Mouse (Mus musculus) Patski (cell line): Measurements from ENCODE around the gene Pced1a. TPM values are rescaled to one million over a fixed set of nuclear protein-coding genes. Genes with fewer than 3 reads are reported as not detected.
A peak's percentile ranks its signal among the peaks of the same experiment; 100 is the strongest.

ENCODE experiments used
- ATAC-seq: fragments of 100-300 bp; one replicate; pipeline ENCODE4 v1.8.0; 2021
- CTCF ChIA-PET: fragments of 350-600 bp; sonication (Branson Sonifier 250); formaldehyde crosslinking; loops from one replicate; lab custom pipeline; 2022; ENCODE audit warnings: inconsistent platforms; lab: Charles Lee
- POLR2A ChIA-PET: fragments of 350-600 bp; sonication (Branson Sonifier 250); formaldehyde crosslinking; loops from one replicate; lab custom pipeline; 2022; ENCODE audit warnings: antibody characterized with exemption, inconsistent platforms; lab: Charles Lee
- DNase-seq: peaks from one replicate; pipeline ENCODE4 v3.0.0-alpha.2; 2011; ENCODE audit warnings: low read depth, low spot score
- H3K27me3 ChIP-seq: fragments of 371-371 bp; one replicate; pipeline ENCODE4 v1.5.1; 2021
- CTCF ChIP-seq: fragments of 100-300 bp; IDR thresholded peaks from one replicate; pipeline ENCODE4 v1.5.1; 2021
- in situ Hi-C: fragments of 300-500 bp; cut with MboI; formaldehyde crosslinking; loops from 3 replicates; pipeline ENCODE4 v1.11.1; 2018; ENCODE audit warnings: low pct_unique_long_range_greater_than_20kb, mixed read lengths
- polyA plus RNA-seq: library from polyadenylated mRNA; unstranded; gene quantifications from one replicate; pipeline ENCODE4 v1.2.3, GENCODE M21; 2021

Gene Pced1a
- polyA plus RNA-seq, 1 experiment from 2014 or later = 29.9 TPM

GRCm38 (mm10) chr2:130438861-130439260 is 14.4 kb upstream of the Pced1a start:
- ChIA-PET POLR2A (no interaction called here), CTCF (no interaction called here)
- ATAC-seq (no peak), DNase-seq (no peak)
- H3K27me3 ChIP-seq = no peaks in the 10 kb centered on the region
- in situ Hi-C loops = no loop called here
- no peak for TF ChIP-seq CTCF

GRCm38 (mm10) chr2:130436769-130437168 is 12.3 kb upstream of the Pced1a start:
- in situ Hi-C loops = no loop called here
- CTCF ChIA-PET = interaction anchor here (0.6 to 1.4 kb wide), 4 partner anchors 8 to 48 kb away, joined by 3 to 4 read pairs (median 3); partner anchors contain the start of gene Vps16

GRCm38 (mm10) chr2:130433152-130433551 is 8.7 kb upstream of the Pced1a start:
- no peak for TF ChIP-seq CTCF
- no peaks in the 10 kb centered on the region for H3K27me3 ChIP-seq
- CTCF ChIA-PET = interaction anchor here (0.8 to 2.4 kb wide), 5 partner anchors 9 to 44 kb away, joined by 3 to 9 read pairs (median 3); partner anchors contain the start of genes Pced1a and Vps16
- in situ Hi-C loops = no loop called here
- no peak for ATAC-seq
- POLR2A ChIA-PET = interaction anchor here (0.6 to 1.7 kb wide), 2 partner anchors 9 to 42 kb away, joined by 4 to 12 read pairs; partner anchors contain the start of genes Pced1a and Vps16
- no peak for DNase-seq

More at GRCm38 (mm10) chr2:130436769-130437168, 12.3 kb upstream of the Pced1a start:
- DNase-seq = no peak
- H3K27me3 ChIP-seq = no peaks in the 10 kb centered on the region
- no peak for TF ChIP-seq CTCF
- POLR2A ChIA-PET = interaction anchor here (0.7 kb wide), 1 partner anchor 12 kb away, joined by 3 read pairs; the partner anchor contains the start of gene Pced1a
- ATAC-seq = no peak

- in situ Hi-C loops = no loop called here
- H3K27me3 ChIP-seq = no peaks in the 10 kb centered on the region
Observed at GRCm38 (mm10) chr2:130432157-130432556, 7.7 kb upstream of the Pced1a start.

DNA sequence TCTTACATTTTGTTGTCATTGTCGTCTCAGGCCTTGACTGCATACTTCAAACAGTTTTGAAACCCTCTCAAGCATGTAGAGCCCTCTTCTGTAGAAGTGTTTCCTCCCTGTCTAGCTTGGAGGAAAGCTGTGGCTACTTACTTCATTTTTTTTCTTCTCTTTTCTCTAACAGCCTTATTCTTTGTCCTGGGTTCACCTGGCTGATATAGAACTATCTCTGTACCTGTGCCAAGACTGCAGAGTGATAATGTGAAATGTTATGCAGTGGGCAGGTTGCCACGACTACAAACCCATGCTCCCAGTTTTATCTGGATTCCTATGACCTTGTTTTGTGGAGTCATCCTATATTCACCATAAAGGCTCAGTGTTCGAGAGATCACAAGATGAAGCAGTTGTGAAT is 6.0 kb upstream of the Pced1a start:
- TF ChIP-seq CTCF = no peak
- H3K27me3 ChIP-seq = no peaks in the 10 kb centered on the region
- ATAC-seq = no peak
- in situ Hi-C loops = no loop called here
- DNase-seq = no peak
- POLR2A ChIA-PET = interaction anchor here (0.6 kb wide), 1 partner anchor 95 kb away, joined by 3 read pairs; no protein-coding TSS in a partner anchor
- CTCF ChIA-PET = no interaction called here

More at GRCm38 (mm10) chr2:130432157-130432556, 7.7 kb upstream of the Pced1a start:
- no peak for ATAC-seq
- TF ChIP-seq CTCF = no peak
- ChIA-PET CTCF (interaction anchor here (1.2 to 2.4 kb wide), 3 partner anchors 8 to 19 kb away, joined by 3 to 9 read pairs (median 3); partner anchors contain the start of genes Pced1a and Vps16), POLR2A (no interaction called here)
- DNase-seq = no peak

GRCm38 (mm10) chr2:130429851-130430250 is 5.3 kb upstream of the Pced1a start:
- no peak for ATAC-seq
- no peak for TF ChIP-seq CTCF
- DNase-seq = no peak
- H3K27me3 ChIP-seq = no peaks in the 10 kb centered on the region
- POLR2A ChIA-PET = interaction anchor here (0.6 kb wide), 2 partner anchors 45 to 96 kb away, joined by 3 to 5 read pairs; no protein-coding TSS in a partner anchor
- in situ Hi-C loops = no loop called here
- CTCF ChIA-PET = no interaction called here

GRCm38 (mm10) chr2:130425112-130425511 is 611 bp upstream of the Pced1a start:
- DNase-seq (no peak), ATAC-seq (no peak)
- in situ Hi-C loops = no loop called here
- ChIA-PET CTCF (interaction anchor here (0.9 to 1.8 kb wide), 6 partner anchors 8 to 139 kb away, joined by 3 to 9 read pairs (median 4); partner anchors contain the start of gene Mrps26), POLR2A (interaction anchor here (1.5 kb wide), 1 partner anchor 9 kb away, joined by 4 read pairs; no protein-coding TSS in a partner anchor)
- H3K27me3 ChIP-seq = no peaks in the 10 kb centered on the region
- no peak for TF ChIP-seq CTCF

- peak; percentile 20 for DNase-seq
- in situ Hi-C loops = no loop called here
- no peaks in the 10 kb centered on the region for H3K27me3 ChIP-seq
- ChIA-PET CTCF (interaction anchor here (0.7 to 2.9 kb wide), 5 partner anchors 10 to 34 kb away, joined by 3 to 16 read pairs (median 3); no protein-coding TSS in a partner anchor), POLR2A (interaction anchor here (0.6 to 1.5 kb wide), 2 partner anchors 10 to 1668 kb away, joined by 4 to 7 read pairs; no protein-coding TSS in a partner anchor)
- no peak for TF ChIP-seq CTCF
- peak; percentile 40 for ATAC-seq
Observed at GRCm38 (mm10) chr2:130423397-130424125, 940 bp downstream of the Pced1a start.

- TF ChIP-seq CTCF = no peak
Observed at GRCm38 (mm10) chr2:130421781-130422620, 2.5 kb downstream of the Pced1a start.

More at GRCm38 (mm10) chr2:130421781-130422620, 2.5 kb downstream of the Pced1a start:
- no peaks in the 10 kb centered on the region for H3K27me3 ChIP-seq
- DNase-seq (no peak), ATAC-seq (no peak)
- in situ Hi-C loops = no loop called here
- ChIA-PET POLR2A (no interaction called here), CTCF (interaction anchor here (1.4 to 2.9 kb wide), 4 partner anchors 9 to 14 kb away, joined by 3 to 16 read pairs (median 6); no protein-coding TSS in a partner anchor)
